Mouse (Mus musculus): Measurements from ENCODE around the gene Tuba8. TPM values are rescaled to one million over a fixed set of nuclear protein-coding genes. Genes with fewer than 3 reads are reported as not detected.

Tuba8 gene
- polyA plus RNA-seq, 1 experiment from 2014 or later, result 1.0 TPM

GRCm38 (mm10) chr6:121210926-121211289 is 412 bp downstream of the Tuba8 start:
- peak overlapping the region; percentile 95 for H3K4me2 ChIP-seq
- peak overlapping the region; percentile 47; the same call in 1 of the 2 replicates for H3K9ac ChIP-seq (ENCODE audit: low read depth, low read length)
- H3K9me3 ChIP-seq (replicated peaks; ENCODE audit: control insufficient read depth, low read length), result no peaks in the 10 kb centered on the region
- WGBS (ENCODE audit: insufficient replicate concordance), result 1% methylated on average over 12 of the region's 12 CpGs
- ATAC-seq (replicated peaks; ENCODE audit: insufficient number of reproducible peaks, low FRiP score, low TSS enrichment), result no peak
- peaks cover 34% of the 10 kb centered on the region for H3K27me3 ChIP-seq (ENCODE audit: control insufficient read depth, insufficient read depth, low read length)
- H3K36me3 ChIP-seq (ENCODE audit: control insufficient read depth, insufficient read depth, low read length), result no peaks in the 10 kb centered on the region
- peak overlapping the region; percentile 46 for H3K4me3 ChIP-seq (ENCODE audit: low read depth, low read length)
- H3K27ac ChIP-seq (ENCODE audit: low read depth, low read length), result no peak overlapping the region
- peaks cover 8% of the 10 kb centered on the region; the same call in 1 of the 2 replicates for H3K4me1 ChIP-seq (ENCODE audit: control insufficient read depth, insufficient read depth, low read length)

DNA sequence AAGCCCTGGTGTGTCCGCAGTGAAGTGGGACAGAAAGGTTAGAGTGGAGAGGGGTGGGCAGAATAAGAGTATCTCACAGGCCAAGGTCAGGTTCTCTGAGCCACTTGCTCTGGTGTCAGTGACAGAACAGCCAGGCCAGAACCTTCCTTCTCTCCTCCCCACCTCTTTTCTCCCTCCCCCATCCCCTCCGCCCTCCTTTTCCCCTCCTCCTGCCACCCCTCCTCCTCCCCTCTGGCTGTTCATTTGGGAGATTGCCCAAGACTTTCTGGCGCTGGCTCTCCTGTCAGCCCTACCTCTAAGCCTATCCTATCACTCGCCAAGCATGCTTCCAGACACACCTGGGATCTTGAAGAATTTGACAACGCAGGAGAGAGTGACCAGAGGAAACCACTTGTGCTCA is 1.2 kb downstream of the Tuba8 start:
- H3K36me3 ChIP-seq (ENCODE audit: control insufficient read depth, insufficient read depth, low read length), result no peaks in the 10 kb centered on the region
- H3K4me1 ChIP-seq (ENCODE audit: control insufficient read depth, insufficient read depth, low read length), result peaks cover 8% of the 10 kb centered on the region; the same call in 1 of the 2 replicates
- 0 out of 2 replicates have a peak overlapping the region, but pooled peaks have one; percentile 46 for H3K4me3 ChIP-seq (ENCODE audit: low read depth, low read length)
- ATAC-seq (replicated peaks; ENCODE audit: insufficient number of reproducible peaks, low FRiP score, low TSS enrichment), result no peak
- H3K9me3 ChIP-seq (replicated peaks; ENCODE audit: control insufficient read depth, low read length), result no peaks in the 10 kb centered on the region
- WGBS (ENCODE audit: insufficient replicate concordance), result 12% methylated on average over 4 of the region's 5 CpGs
- H3K27me3 ChIP-seq (ENCODE audit: control insufficient read depth, insufficient read depth, low read length), result peaks cover 34% of the 10 kb centered on the region
- peak overlapping the region; percentile 95 for H3K4me2 ChIP-seq
- no peak overlapping the region for H3K9ac ChIP-seq (ENCODE audit: low read depth, low read length)
- H3K27ac ChIP-seq (ENCODE audit: low read depth, low read length), result no peak overlapping the region

GRCm38 (mm10) chr6:121212988-121213387 is 2.5 kb downstream of the Tuba8 start:
- Histone ChIP-seq H3K27ac (ENCODE audit: low read depth, low read length) (no peak overlapping the region), H3K4me1 (ENCODE audit: control insufficient read depth, insufficient read depth, low read length) (peaks cover 8% of the 10 kb centered on the region; the same call in 1 of the 2 replicates), H3K4me3 (ENCODE audit: low read depth, low read length) (no peak overlapping the region), H3K27me3 (ENCODE audit: control insufficient read depth, insufficient read depth, low read length) (peaks cover 34% of the 10 kb centered on the region), H3K9ac (ENCODE audit: low read depth, low read length) (no peak overlapping the region), H3K36me3 (ENCODE audit: control insufficient read depth, insufficient read depth, low read length) (no peaks in the 10 kb centered on the region), H3K4me2 (no peak overlapping the region), H3K9me3 (replicated peaks; ENCODE audit: control insufficient read depth, low read length) (no peaks in the 10 kb centered on the region)
- ATAC-seq (replicated peaks; ENCODE audit: insufficient number of reproducible peaks, low FRiP score, low TSS enrichment), result no peak
- WGBS (ENCODE audit: insufficient replicate concordance), result 63% methylated on average over 4 of the region's 4 CpGs

GRCm38 (mm10) chr6:121214221-121214620 is 3.7 kb downstream of the Tuba8 start:
- H3K4me3 ChIP-seq (ENCODE audit: low read depth, low read length), result no peak overlapping the region
- peaks cover 8% of the 10 kb centered on the region; the same call in 1 of the 2 replicates for H3K4me1 ChIP-seq (ENCODE audit: control insufficient read depth, insufficient read depth, low read length)
- H3K27ac ChIP-seq (ENCODE audit: low read depth, low read length), result no peak overlapping the region
- H3K27me3 ChIP-seq (ENCODE audit: control insufficient read depth, insufficient read depth, low read length), result peaks cover 32% of the 10 kb centered on the region
- no peak overlapping the region for H3K9ac ChIP-seq (ENCODE audit: low read depth, low read length)
- H3K4me2 ChIP-seq, result no peak overlapping the region
- no peaks in the 10 kb centered on the region for H3K36me3 ChIP-seq (ENCODE audit: control insufficient read depth, insufficient read depth, low read length)
- no peak for ATAC-seq (replicated peaks; ENCODE audit: insufficient number of reproducible peaks, low FRiP score, low TSS enrichment)
- no peaks in the 10 kb centered on the region for H3K9me3 ChIP-seq (replicated peaks; ENCODE audit: control insufficient read depth, low read length)
- 77% methylated on average over 5 of the region's 5 CpGs for WGBS (ENCODE audit: insufficient replicate concordance)

DNA sequence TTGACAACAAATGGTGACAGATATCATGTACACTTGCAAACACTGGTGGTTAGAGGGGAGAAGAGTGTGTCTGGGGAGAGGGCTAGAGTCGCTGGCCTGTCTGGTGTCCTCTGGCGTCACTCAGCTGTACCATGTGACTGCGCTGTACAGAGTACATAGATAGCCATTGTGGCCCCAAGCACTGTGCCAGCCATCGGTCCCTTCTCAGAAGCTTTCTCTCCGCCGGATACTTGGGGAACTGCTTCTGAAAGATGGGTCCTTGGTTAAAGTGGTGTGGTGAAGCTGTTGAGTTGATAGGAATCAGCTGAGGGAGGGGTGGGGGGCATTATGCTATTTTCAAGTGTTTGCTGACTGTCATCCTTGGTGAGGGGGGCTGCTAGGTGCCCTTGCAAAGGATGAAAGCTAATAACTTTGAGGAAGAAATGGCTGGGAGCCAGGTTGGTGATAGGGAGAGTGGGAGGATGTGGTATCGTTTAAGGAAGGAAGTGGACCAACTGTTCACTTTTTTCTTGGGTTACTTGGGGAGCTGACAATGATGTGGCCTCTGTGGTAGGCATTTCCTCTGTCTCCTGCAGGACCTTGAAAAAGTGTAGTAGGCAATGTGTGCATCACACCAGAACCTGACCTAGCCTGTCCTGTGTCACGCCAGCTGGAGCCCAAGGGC is 4.3 kb downstream of the Tuba8 start:
- H3K27ac ChIP-seq (ENCODE audit: low read depth, low read length), result no peak overlapping the region
- no peak overlapping the region for H3K4me3 ChIP-seq (ENCODE audit: low read depth, low read length)
- H3K9ac ChIP-seq (ENCODE audit: low read depth, low read length), result no peak overlapping the region
- no peaks in the 10 kb centered on the region for H3K36me3 ChIP-seq (ENCODE audit: control insufficient read depth, insufficient read depth, low read length)
- 63% methylated on average over 8 of the region's 8 CpGs for WGBS (ENCODE audit: insufficient replicate concordance)
- no peaks in the 10 kb centered on the region for H3K9me3 ChIP-seq (replicated peaks; ENCODE audit: control insufficient read depth, low read length)
- ATAC-seq (replicated peaks; ENCODE audit: insufficient number of reproducible peaks, low FRiP score, low TSS enrichment), result no peak
- H3K4me2 ChIP-seq, result no peak overlapping the region
- peaks cover 27% of the 10 kb centered on the region for H3K27me3 ChIP-seq (ENCODE audit: control insufficient read depth, insufficient read depth, low read length)
- H3K4me1 ChIP-seq (ENCODE audit: control insufficient read depth, insufficient read depth, low read length), result peaks cover 8% of the 10 kb centered on the region; the same call in 1 of the 2 replicates

DNA sequence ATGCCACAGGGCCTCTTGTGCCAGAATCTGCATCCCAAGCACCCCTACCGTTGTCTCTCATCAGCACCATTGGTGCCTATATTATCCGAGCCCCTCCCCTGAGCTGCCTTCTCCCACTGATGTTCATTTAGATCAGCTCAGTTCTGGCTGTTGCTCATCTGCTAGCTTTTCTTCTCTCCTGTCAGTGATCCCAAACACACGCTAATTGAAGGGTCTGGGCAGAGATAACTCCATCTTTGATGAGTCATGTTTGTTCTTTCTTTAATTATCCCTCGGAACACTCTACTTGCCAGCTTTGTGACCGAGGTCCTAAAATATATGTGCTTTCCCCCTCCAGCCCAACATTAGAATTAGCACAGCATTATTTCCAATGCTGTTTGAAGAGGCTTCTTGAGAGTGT is 4.8 kb downstream of the Tuba8 start:
- no peak for ATAC-seq (replicated peaks; ENCODE audit: insufficient number of reproducible peaks, low FRiP score, low TSS enrichment)
- H3K4me2 ChIP-seq, result no peak overlapping the region
- H3K4me1 ChIP-seq (ENCODE audit: control insufficient read depth, insufficient read depth, low read length), result peaks cover 7% of the 10 kb centered on the region; the same call in 1 of the 2 replicates
- H3K36me3 ChIP-seq (ENCODE audit: control insufficient read depth, insufficient read depth, low read length), result no peaks in the 10 kb centered on the region
- H3K9me3 ChIP-seq (replicated peaks; ENCODE audit: control insufficient read depth, low read length), result no peaks in the 10 kb centered on the region
- no peak overlapping the region for H3K4me3 ChIP-seq (ENCODE audit: low read depth, low read length)
- H3K27ac ChIP-seq (ENCODE audit: low read depth, low read length), result no peak overlapping the region
- H3K9ac ChIP-seq (ENCODE audit: low read depth, low read length), result no peak overlapping the region
- H3K27me3 ChIP-seq (ENCODE audit: control insufficient read depth, insufficient read depth, low read length), result peaks cover 21% of the 10 kb centered on the region
- WGBS (ENCODE audit: insufficient replicate concordance), result 67% methylated on average over 5 of the region's 5 CpGs

- no peaks in the 10 kb centered on the region for H3K9me3 ChIP-seq (replicated peaks; ENCODE audit: control insufficient read depth, low read length)
- WGBS (ENCODE audit: insufficient replicate concordance), result 68% methylated on average over 6 of the region's 6 CpGs
- H3K27ac ChIP-seq (ENCODE audit: low read depth, low read length), result no peak overlapping the region
- ATAC-seq (replicated peaks; ENCODE audit: insufficient number of reproducible peaks, low FRiP score, low TSS enrichment), result no peak
- H3K9ac ChIP-seq (ENCODE audit: low read depth, low read length), result no peak overlapping the region
- H3K27me3 ChIP-seq (ENCODE audit: control insufficient read depth, insufficient read depth, low read length), result peaks cover 16% of the 10 kb centered on the region
- H3K4me1 ChIP-seq (ENCODE audit: control insufficient read depth, insufficient read depth, low read length), result peaks cover 5% of the 10 kb centered on the region; the same call in 1 of the 2 replicates
- H3K36me3 ChIP-seq (ENCODE audit: control insufficient read depth, insufficient read depth, low read length), result no peaks in the 10 kb centered on the region
- no peak overlapping the region for H3K4me3 ChIP-seq (ENCODE audit: low read depth, low read length)
- no peak overlapping the region for H3K4me2 ChIP-seq
These were observed 5.4 kb downstream of the Tuba8 start for GRCm38 (mm10) chr6:121215896-121216295.

DNA sequence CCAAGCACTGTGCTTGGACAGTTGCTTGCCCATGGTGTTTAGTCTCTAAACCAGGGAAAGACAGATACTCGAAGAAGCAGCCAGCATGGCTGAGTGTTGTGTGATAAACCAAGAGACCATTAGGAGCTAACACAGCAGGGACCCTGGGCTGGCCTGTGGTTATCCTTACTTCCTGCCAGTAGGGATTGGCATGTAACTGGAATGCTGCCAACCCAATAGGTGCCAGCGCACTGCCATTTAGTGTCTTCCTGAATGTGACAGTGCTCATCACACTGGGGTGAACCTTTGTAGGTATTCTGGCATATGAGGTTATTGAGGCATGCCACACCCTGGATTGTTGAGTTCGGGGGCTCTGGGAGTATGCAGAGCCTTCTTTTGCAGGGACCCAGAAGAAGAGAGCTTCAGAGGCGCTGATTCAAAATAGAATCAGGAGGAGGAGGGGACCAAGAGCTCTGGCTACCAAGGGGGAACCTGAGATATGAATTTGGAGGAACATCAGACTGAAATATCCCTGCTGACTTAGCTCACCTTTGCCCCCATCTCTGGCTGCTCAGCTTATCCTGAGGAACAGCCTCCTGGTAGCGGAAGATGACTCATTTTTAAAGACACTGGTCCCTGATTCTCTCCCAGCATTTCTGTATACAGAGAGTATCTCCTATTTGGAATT is 6.2 kb downstream of the Tuba8 start:
- Histone ChIP-seq H3K27ac (ENCODE audit: low read depth, low read length) (no peak overlapping the region), H3K9ac (ENCODE audit: low read depth, low read length) (no peak overlapping the region), H3K4me2 (no peak overlapping the region), H3K36me3 (ENCODE audit: control insufficient read depth, insufficient read depth, low read length) (no peaks in the 10 kb centered on the region), H3K9me3 (replicated peaks; ENCODE audit: control insufficient read depth, low read length) (no peaks in the 10 kb centered on the region), H3K27me3 (ENCODE audit: control insufficient read depth, insufficient read depth, low read length) (peaks cover 8% of the 10 kb centered on the region), H3K4me3 (ENCODE audit: low read depth, low read length) (no peak overlapping the region), H3K4me1 (ENCODE audit: control insufficient read depth, insufficient read depth, low read length) (no peaks in the 10 kb centered on the region)
- 74% methylated on average over 5 of the region's 5 CpGs for WGBS (ENCODE audit: insufficient replicate concordance)
- no peak for ATAC-seq (replicated peaks; ENCODE audit: insufficient number of reproducible peaks, low FRiP score, low TSS enrichment)

All from heart, embryonic 11.5 days (tissue).